Mouse (Mus musculus) left cerebral cortex, postnatal 4 days (tissue): ENCODE results near the gene Zfp384. TPM values are rescaled to one million over a fixed set of nuclear protein-coding genes. Genes with fewer than 3 reads are reported as not detected.
A peak's percentile ranks its signal among the peaks of the same experiment; 100 is the strongest.

Source experiments
- DNase-seq: peaks from one replicate; pipeline ENCODE4 v3.0.0-alpha.2; 2022
- intact Hi-C: fragments of 180-260 bp; cut with DNase I; formaldehyde crosslinking; loops from one replicate; pipeline ENCODE4 v1.15.1; 2025
- total RNA-seq, 2 experiments: library from RNA; stranded (reverse); gene quantifications; 2 replicates each; pipeline ENCODE4 v1.2.3; 2021

The Zfp384 gene
- total RNA-seq, result 10 to 100 TPM; 51.8 to 56.1 TPM

GRCm38 (mm10) chr6:125009129-125009180 lies at the start of gene Zfp384:
Zfp384 (plus strand) TSS chr6:125009145.
- intact Hi-C loops, result no loop called here
- DNase-seq, result no peak

DNA sequence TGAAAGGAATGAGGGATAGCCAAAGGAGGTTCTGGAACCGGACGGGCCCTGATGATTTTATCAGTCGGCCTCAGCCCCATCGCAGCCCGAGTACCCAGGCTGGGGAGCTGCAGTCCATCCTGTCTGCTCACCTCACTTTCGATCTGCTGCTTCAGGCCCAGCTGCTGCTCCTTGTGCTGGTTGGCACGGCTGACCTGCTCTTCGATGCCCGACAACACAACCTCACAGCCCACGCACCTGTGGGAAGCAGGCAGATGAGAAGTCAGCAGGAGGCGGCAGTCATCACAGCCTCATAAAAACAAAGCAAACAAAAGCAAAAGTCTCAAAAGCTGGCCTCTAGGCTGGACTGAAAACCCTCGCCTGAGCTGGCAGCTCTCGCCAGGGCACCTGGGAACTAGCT lies 49.0 kb upstream of the Zfp384 start:
- intact Hi-C loops, result no loop called here
- no peak for DNase-seq

DNA sequence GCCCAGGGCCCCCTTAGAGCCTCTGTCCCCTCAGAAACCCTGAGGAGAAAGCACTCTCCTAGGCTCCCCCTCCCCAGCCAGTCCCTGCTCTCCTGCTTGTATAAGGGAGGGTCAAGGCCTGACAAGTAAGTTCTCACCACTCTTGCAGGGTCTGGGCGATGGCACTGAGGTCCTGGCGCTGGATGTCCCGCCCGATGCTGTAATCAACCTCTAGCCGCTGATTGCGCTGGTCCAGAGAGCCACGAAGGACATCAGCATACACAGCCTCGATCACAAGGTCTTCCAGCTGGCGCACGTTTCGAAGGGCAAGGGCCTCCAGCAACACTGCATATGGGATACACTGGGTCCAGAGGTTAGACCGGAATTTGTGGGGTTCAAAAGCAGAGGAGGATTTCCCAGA lies 47.9 kb upstream of the Zfp384 start:
- DNase-seq, result no peak
- intact Hi-C loops, result no loop called here

DNA sequence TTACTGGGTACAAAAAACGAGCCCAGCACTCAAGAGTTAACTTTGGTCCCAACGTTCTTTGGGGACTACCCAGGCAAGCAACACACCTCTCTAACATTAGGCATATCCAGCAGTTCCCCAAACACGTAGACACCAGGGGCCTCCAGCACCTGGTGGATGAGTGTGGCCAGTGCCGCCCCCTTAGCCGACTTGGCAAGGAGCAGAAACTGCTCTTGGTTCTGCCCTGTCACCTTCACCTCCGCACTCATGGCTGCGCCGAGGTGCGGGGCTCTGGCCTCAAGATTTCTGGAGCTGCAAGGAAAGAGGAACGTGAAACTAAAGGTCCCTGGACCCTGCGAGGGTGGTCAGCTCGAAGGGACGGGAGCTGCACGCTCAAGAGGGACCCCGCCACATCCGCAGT lies 44.3 kb upstream of the Zfp384 start:
- intact Hi-C loops, result no loop called here
- DNase-seq, result peak; percentile 7

- intact Hi-C loops, result no loop called here
- DNase-seq, result peak; percentile 96
Measured at GRCm38 (mm10) chr6:124965088-124965719, 43.7 kb upstream of the Zfp384 start, which contains the start of gene Cops7a. Cops7a (minus strand) TSS chr6:124965538.

DNA sequence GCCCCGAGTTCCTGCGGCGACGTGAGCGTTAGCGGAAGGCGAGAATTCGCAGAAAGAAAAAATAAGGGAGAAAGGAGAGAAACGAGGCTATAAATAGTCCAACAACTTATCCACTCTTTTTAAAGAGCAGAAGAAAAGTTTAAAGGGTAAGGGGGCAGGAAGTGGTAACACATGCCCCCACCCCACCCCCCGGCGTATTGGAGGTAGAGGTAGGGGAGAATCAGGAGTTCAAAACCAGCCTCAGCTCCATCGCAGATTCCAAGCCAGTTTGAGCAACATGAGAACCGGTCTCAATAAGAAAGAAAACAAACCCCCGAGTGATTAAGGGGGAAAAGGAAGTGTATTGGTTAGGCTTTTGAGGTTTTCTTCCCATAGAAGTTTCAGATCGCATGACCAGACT lies 43.2 kb upstream of the Zfp384 start:
- intact Hi-C loops, result no loop called here
- DNase-seq, result peak; percentile 11

GRCm38 (mm10) chr6:124966466-124967118 lies 42.4 kb upstream of the Zfp384 start:
- intact Hi-C loops, result no loop called here
- DNase-seq, result no peak

GRCm38 (mm10) chr6:124967766-124968165 lies 41.2 kb upstream of the Zfp384 start:
- peak; percentile 53 for DNase-seq
- intact Hi-C loops, result no loop called here

GRCm38 (mm10) chr6:124992241-124992640 lies 16.7 kb upstream of the Zfp384 start:
- no peak for DNase-seq
- intact Hi-C loops, result no loop called here

- intact Hi-C loops, result no loop called here
- no peak for DNase-seq
Measured at GRCm38 (mm10) chr6:124993365-124993764, 15.6 kb upstream of the Zfp384 start.

DNA sequence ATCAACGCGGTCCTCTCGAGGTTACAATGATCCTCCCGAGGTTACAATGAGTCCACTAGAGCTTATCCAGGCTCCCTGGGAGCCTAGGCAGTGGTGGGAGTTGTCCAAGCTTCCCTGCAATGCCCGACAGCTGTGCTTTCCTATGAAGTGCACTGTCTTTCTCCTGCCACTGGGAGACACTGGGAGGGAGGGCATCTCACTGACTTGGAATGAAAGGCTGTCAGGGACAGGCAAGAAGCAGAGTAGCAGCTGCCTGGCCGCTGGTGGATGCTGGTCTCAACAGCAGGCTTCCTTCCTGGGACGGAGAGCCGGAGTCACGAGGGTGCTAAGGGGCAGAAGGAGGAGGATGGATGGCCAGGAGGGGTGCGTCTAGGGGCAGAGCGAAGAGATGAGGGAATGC lies 15.1 kb upstream of the Zfp384 start:
- DNase-seq, result peak; percentile 29
- intact Hi-C loops, result no loop called here

- DNase-seq, result no peak
- intact Hi-C loops, result no loop called here
Measured at GRCm38 (mm10) chr6:124995246-124995645, 13.7 kb upstream of the Zfp384 start.

- DNase-seq, result no peak
- intact Hi-C loops, result no loop called here
Measured at GRCm38 (mm10) chr6:124995831-124996403, 13.0 kb upstream of the Zfp384 start.

GRCm38 (mm10) chr6:124996551-124997501 lies 12.1 kb upstream of the Zfp384 start, which contains the start of gene Pianp:
Pianp (plus strand) TSS chr6:124996694.
- peak; percentile 80 for DNase-seq
- intact Hi-C loops, result no loop called here

DNA sequence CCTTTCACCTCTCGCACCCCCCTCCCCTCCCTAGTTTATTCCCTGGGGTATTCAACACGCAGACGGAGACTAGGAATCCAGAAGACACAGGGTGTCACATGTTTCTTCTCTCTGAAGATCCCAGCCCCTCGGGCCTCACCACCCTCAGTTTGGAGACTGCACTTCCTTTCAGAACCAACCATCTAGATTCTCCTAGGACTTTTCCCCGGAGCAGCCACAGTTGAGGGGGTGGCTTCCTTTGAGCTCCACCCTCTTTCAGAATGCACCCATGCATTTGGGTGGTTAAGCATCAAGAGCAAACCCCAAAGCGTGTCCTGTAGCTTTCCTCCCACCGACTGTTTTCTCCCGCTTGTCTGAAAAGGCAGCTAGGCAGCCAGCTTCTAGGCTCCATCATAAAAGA lies 10.9 kb upstream of the Zfp384 start:
- intact Hi-C loops, result no loop called here
- no peak for DNase-seq

- no peak for DNase-seq
- intact Hi-C loops, result no loop called here
Measured at GRCm38 (mm10) chr6:124999091-124999490, 9.9 kb upstream of the Zfp384 start.

DNA sequence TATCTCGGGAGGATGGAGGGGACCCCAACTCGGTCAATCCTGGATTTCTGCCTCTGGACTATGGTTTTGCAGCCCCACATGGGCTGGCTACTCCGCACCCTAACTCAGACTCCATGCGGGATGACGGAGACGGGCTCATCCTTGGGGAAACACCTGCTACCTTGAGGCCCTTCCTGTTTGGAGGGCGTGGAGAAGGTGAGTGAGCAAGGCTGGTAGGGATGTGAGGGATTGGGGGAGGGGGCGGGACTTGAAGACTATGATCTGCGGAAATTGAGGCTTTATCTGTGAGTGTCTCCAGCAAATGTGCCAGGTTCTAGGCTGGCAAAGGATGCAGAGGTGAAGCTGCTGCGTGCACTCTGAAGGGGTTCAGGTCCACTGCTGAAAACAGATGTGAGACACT lies 9.4 kb upstream of the Zfp384 start:
- no peak for DNase-seq
- intact Hi-C loops, result no loop called here

- intact Hi-C loops, result no loop called here
- DNase-seq, result no peak
Measured at GRCm38 (mm10) chr6:125003706-125004105, 5.2 kb upstream of the Zfp384 start.

GRCm38 (mm10) chr6:125005086-125005485 lies 3.9 kb upstream of the Zfp384 start:
- intact Hi-C loops, result no loop called here
- no peak for DNase-seq

DNA sequence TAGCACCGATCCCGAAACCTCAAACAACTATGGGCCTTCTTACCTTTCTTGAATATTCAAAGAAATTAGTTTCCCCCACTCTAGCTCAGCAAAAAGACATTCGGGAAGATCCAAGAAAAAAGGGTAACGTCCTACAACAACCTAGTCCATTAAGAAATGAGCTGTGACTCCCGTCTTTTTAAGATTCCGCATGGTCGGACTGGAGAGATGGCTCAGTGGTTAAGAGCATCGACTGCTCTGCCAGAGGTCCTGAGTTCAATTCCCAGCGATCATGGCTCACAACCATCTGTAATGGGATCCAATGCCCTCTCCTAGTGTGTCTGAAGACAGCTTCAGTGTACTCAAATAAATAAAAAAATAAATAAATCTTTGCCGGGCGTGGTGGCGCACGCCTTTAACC lies 885 bp upstream of the Zfp384 start:
- no peak for DNase-seq
- intact Hi-C loops, result no loop called here

- intact Hi-C loops, result no loop called here
- DNase-seq, result peak; percentile 97
Measured at GRCm38 (mm10) chr6:125008586-125009128, 288 bp upstream of the Zfp384 start.
